Mouse (Mus musculus) heart, postnatal 0 days (tissue): Measurements from ENCODE around the gene Rora.

Source experiments
- CTCF ChIP-seq: IDR thresholded peaks from 2 replicates; pipeline ENCODE4 v1.5.1; 2016; ENCODE audit warnings: antibody characterized with exemption, control low read depth, low read depth
- EP300 ChIP-seq: IDR thresholded peaks from 2 replicates; pipeline ENCODE4 v1.6.1; 2016; ENCODE audit warnings: antibody characterized with exemption, low read depth

DNA sequence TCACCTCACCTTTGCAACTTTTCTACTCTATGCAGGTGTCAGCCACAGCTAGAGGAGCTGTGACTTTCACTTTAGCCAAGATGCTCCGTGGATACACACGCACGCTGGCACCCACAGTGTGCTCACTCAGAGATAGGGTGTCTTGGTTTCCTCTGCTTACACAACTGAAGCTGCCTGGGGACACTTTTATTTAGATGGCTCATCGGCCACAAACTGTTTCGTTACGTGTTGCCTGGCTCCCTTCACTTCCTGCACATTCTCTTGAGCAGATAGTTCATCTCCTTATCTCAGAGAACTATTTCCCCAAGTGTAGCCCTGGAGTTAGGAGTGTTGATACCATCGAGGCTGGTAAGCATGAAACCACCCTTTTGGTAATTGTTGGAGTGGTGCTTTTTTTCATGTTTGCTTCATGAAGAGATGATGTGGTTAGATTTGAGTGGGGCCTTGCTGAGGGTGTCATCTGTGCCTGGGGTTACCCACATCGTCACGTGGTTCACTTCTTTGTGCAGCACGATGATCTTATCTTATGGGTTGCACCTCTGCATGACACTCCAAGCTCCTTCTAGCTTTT is 380.8 kb downstream of the Rora start:
- TF ChIP-seq CTCF (no peak), EP300 (no peak)
